Mouse (Mus musculus) megakaryocyte, embryonic 14.5 days (primary cell): ENCODE measurements around the gene Tbx18.

ENCODE experiments used
- FLI1 ChIP-seq: IDR thresholded peaks from 2 replicates; pipeline ENCODE4 v1.6.1; 2012; ENCODE audit warnings: low read length, inconsistent platforms, mixed read lengths
- GATA1 ChIP-seq: IDR thresholded peaks from 3 replicates; pipeline ENCODE4 v1.6.1; 2012; ENCODE audit warnings: mixed read lengths, low read length, inconsistent platforms, borderline replicate concordance

- TF ChIP-seq GATA1 (no peak), FLI1 (no peak)
Observed at GRCm38 (mm10) chr9:87740241-87740645, 9.2 kb upstream of the Tbx18 start.
